Mouse (Mus musculus) heart, postnatal 10 days (tissue): ENCODE measurements at regions not wholly inside any gene's neighbourhood (a gene's known extent, or its start where the extent isn't known, plus 50 kb on each side); places are given as distances from the start of the nearest gene placed in this dataset.

Experiments used
- DNase-seq, 2 experiments: peaks; one replicate each; pipeline ENCODE4 v3.0.0; 2021
- intact Hi-C: fragments of 180-260 bp; cut with DNase I; formaldehyde crosslinking; loops from one replicate; pipeline ENCODE4 v1.15.1; 2025

- DNase-seq = peak; percentile 45 to 71
- intact Hi-C loops = no loop called here
Observed at GRCm38 (mm10) chr6:104028439-104029091, 464.0 kb upstream of the Cntn6 start.

- intact Hi-C loops = no loop called here
- no peak for DNase-seq
Observed at GRCm38 (mm10) chr6:104038853-104039252, 453.7 kb upstream of the Cntn6 start.

- intact Hi-C loops = no loop called here
Observed at GRCm38 (mm10) chr6:104040450-104040849, 452.1 kb upstream of the Cntn6 start.

GRCm38 (mm10) chr6:104055996-104056395 lies 436.6 kb upstream of the Cntn6 start:
- intact Hi-C loops = no loop called here
- DNase-seq = no peak

More at GRCm38 (mm10) chr6:104040450-104040849, 452.1 kb upstream of the Cntn6 start:
- no peak for DNase-seq

- intact Hi-C loops = no loop called here
Observed at GRCm38 (mm10) chr6:104061692-104062263, 430.8 kb upstream of the Cntn6 start.

GRCm38 (mm10) chr6:104080581-104080980 lies 412.0 kb upstream of the Cntn6 start:
- intact Hi-C loops = no loop called here
- DNase-seq = no peak

More at GRCm38 (mm10) chr6:104061692-104062263, 430.8 kb upstream of the Cntn6 start:
- DNase-seq = no peak

- intact Hi-C loops = no loop called here
- no peak for DNase-seq
Observed at GRCm38 (mm10) chr6:104082242-104082641, 410.3 kb upstream of the Cntn6 start.

- intact Hi-C loops = no loop called here
Observed at GRCm38 (mm10) chr6:104108386-104108785, 384.2 kb upstream of the Cntn6 start.

More at GRCm38 (mm10) chr6:104108386-104108785, 384.2 kb upstream of the Cntn6 start:
- no peak for DNase-seq
